Mouse (Mus musculus) megakaryocyte, adult 5-6 weeks (primary cell): ENCODE results near the gene Cybrd1. TPM values are rescaled to one million over a fixed set of nuclear protein-coding genes. Genes with fewer than 3 reads are reported as not detected.

ENCODE experiments used
- ATAC-seq: 2 replicates; pipeline ENCODE4 v1.8.0; 2016; ENCODE audit warnings: mild to moderate bottlenecking, inconsistent platforms; ENCODE audit not compliant: poor library complexity, severe bottlenecking
- total RNA-seq, 2 experiments: library from RNA; stranded (forward) in 1 of 2; stranded (reverse) in 1 of 2; fragments of 153-499, 151-499 nt in 1 of 2; fragments of 221-1000, 200-1000 nt in 1 of 2; gene quantifications; 2 replicates each; pipeline versions ENCODE4 v1.2.3 to v1.2.4; 2015 to 2017

The Cybrd1 gene
- total RNA-seq, 2 experiments from 2014 or later, result 0.04 TPM; not detected in 1

DNA sequence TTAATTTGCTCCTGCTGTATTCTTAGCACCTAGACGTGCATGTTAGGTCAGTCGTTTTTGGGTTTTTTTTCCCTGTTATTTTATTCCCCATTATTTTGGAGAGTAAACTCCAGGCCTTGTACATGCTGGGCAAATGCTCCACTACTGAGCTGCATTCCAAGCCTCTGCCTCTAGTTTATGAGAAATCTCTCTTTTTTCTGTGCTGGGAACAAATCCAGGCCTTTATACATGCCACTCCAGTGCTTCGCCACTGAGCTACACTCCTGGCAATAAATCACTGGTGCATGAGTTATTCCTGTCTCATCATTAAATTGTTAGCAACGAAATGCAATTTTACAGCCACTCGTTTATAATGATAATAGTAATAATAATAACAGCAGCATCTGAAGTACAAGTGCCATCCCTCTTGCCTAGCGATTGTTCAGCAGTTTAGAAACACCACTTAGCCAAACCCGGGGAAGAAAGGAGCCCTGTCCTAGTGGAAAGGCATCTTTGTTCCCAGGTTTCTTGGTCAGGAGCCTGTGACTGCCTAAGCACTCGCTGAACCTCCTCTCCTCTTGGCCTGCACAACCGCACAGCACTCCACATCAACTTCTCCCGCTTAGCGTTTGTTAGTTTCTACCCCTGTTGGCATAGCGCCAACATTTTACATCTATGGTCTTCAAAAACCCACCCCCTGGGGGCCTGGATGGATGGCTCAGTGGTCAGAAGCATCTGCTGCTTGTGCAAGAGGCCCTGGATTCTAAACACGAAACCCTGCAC lies 4.7 kb downstream of the Cybrd1 start:
- no peak for ATAC-seq

DNA sequence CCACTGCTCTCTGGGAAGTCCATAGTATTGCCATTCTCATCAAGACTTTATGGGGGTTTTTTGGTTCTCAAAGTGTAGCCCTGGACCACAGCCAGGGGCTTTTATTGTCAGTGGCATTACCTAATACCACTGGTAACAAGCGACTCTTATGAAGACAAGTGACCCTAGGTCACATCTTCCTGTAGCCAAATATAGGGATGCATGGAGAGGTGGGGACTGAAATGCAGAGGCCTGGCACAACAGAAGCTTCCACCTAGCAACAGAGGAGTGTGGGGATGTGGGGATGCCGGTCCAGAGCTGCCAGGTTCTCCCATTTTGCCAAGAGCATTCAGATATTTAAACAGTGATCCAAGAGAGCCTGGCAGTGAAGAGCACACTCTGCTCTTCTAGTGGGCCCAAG lies 5.9 kb downstream of the Cybrd1 start:
- no peak for ATAC-seq

DNA sequence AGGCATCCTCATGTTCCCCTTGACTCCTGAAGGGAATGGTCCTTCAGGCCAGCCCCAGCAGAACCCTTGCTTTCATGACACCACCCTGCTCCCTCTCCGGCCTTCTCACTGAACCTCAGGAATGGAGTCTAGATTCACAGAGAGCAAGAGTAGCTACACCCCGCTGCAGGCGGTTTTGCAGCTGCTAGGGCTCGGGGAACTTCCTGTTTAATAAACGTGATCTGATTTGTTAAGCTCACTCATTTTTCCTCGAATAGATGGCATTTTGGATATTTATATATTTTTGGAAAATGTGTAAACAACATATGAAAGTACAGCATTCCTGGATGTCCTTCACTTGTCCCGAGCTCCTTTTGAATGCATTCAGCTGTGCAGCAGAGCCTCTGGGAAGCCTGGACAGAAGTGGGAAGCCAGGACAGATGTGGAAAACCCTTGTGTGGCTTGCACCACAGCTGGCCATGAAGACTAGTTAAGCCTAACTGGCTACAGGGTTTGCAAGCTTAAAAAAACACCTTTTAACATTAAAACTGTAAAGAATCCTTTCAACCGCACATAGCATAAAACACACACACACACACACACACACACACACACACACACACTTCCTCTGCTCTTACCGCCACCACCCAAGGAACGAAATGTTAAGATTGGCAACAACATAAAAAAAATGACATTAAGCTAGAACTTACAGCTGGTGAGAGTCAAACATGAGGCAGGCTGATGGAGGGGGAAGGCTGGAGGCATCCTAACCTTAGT lies 10.2 kb downstream of the Cybrd1 start:
- ATAC-seq, result no peak

- no peak for ATAC-seq
Observed at GRCm38 (mm10) chr2:71130366-71130765, 12.6 kb downstream of the Cybrd1 start.

DNA sequence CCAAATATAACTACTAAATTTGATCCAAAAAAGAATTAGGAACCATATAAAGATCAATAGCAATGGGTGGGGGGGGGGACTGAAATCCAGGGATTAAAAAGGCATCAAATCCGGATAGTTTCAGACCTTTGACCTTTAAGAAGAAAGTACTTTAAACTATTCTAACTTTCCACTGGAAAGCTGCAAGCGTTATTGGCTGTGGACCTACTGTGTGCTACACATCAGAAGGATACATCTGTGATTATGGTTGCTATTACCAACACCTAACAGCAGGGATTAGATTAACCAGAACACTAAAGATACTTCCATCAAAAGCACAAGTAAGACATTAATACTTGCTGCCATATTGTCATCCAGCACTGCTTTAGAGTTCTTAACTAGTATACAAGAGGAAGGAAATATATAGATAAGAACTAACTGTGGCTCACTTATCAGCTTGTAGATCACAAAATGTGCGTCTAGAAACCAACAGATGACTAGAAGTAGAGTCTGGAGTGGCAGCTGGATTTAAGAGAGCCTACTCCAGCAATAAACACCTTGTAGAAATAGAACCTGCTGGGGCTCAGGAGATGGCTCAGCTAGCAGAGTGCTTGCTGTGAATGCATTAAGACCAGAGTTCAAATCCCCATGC lies 14.3 kb downstream of the Cybrd1 start:
- no peak for ATAC-seq

DNA sequence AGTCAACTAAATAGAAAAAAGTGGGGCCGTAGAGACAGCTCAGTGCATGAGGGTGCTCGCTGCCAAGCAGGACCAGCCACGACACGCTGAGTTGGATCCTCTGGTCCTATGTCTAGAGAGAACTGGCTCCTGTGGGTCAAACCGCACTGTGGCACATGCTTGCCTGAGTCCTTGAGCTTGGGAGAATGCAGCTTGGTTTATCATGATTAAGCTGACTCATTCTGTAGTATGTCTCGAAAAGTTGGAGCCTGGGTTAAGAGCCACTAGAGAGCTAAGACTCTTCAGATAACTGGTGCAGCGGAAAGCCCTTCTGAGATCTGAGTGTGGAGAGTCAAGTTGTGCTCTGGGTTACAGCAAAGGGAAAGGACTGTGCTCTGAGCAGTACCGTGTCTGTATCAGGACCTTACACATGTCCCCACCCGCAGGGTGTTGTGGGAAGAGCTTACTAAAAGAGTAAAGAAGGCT lies 16.4 kb downstream of the Cybrd1 start:
- no peak for ATAC-seq

DNA sequence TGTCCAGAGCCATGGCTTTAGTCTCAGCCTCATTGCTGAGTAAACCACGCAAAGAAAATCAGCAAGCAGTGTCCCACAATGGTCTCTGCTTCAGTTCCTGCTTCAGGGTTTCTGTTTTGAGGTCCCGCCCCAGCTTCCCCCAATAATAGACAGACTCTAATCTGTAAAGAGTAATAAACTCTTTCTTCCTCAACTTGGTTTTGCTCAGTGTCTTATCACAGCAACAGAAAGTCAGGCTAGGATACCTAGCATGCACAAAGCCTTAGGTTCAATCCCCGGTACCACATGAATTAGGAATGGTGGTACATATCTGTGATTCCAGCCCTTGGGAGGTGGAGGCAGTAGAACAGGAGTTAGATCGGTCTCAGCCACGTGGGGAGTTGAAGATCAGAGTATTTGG lies 17.1 kb downstream of the Cybrd1 start:
- no peak for ATAC-seq

GRCm38 (mm10) chr2:71140622-71141021 lies 22.9 kb downstream of the Cybrd1 start:
- no peak for ATAC-seq

- no peak for ATAC-seq
Observed at GRCm38 (mm10) chr2:71142410-71142809, 24.7 kb downstream of the Cybrd1 start.

DNA sequence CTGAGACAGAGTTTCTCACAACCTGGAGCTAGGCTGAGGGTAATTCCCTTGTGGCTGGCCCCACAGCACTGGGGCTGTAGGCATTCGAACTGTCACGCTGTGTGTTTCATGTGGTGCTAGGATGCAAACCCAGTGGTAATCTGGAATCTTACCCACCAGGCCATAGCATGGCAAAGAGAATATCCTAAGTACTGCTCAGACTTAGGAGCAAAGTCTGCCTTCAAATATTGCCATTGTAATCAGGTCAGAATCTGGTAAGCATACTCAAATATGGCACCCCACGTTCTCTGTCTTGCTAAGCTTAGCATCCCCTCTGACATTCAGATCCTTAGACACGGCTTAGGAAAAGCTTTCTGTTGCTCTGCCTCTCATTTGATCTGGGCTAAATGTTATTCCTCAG lies 28.1 kb downstream of the Cybrd1 start:
- ATAC-seq, result no peak

GRCm38 (mm10) chr2:71146266-71146665 lies 28.5 kb downstream of the Cybrd1 start:
- ATAC-seq, result no peak

DNA sequence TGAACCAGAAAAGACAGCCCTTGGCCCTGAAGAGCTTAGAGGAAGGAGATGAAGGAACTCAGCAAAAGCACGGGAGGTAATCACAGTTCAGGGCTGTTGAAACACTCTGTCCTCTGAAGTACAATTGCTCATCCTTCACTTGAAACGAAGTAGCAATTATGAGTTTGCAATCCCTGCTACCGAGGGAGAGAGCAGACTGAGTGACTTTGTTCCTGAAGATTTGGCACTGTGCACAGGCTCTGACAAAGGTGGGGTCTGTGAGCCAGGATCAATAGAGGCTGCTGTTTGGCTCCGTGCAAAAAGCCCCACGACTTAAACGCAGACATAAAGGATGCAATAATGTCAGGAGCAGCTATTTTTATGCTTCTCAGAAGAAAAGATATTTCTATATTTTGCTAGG lies 30.1 kb downstream of the Cybrd1 start:
- no peak for ATAC-seq

DNA sequence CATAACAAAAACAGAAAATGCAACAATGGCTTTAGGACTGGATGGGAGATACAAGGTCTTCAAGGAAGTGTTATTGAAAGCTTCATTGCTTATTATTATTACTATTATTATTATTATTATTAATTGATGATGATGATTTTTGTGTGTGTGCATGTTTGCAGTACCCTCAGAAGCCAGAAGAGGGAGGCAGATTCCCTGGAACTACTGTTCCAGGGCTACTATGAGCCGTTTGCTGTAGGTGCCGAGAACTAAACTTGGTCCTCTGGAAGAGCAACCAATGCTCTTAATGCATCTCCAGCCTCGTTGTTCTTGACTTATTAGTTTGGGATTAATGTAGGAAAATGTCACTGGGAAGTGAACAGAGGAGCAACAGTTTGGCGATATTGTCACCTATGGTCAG lies 34.4 kb downstream of the Cybrd1 start:
- no peak for ATAC-seq

- ATAC-seq, result peak; percentile 97
Observed at GRCm38 (mm10) chr2:71155486-71155885, 37.8 kb downstream of the Cybrd1 start.

GRCm38 (mm10) chr2:71156446-71156845 lies 38.7 kb downstream of the Cybrd1 start:
- ATAC-seq, result no peak

DNA sequence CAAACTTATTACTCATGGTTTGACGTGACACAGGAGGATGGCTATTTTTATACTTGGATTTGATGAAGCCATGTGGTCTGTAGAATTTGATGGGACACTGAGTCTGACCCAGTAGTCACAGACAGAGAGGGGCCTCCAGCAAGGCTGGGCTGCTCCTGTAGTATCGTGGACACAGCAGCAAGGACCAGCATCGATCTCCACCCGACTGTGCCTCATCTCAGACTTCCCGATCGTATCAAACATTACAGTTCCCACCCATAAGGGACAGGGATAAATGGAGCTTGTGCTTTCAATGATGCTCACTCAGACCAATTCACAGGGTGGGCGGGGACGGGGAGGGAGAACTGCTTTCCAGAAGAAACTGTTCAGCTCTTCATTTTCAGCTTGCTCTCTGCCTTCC lies 40.2 kb downstream of the Cybrd1 start:
- no peak for ATAC-seq

- no peak for ATAC-seq
Observed at GRCm38 (mm10) chr2:71159576-71160306, 42.0 kb downstream of the Cybrd1 start.

- ATAC-seq, result no peak
Observed at GRCm38 (mm10) chr2:71160307-71160861, 42.7 kb downstream of the Cybrd1 start.

DNA sequence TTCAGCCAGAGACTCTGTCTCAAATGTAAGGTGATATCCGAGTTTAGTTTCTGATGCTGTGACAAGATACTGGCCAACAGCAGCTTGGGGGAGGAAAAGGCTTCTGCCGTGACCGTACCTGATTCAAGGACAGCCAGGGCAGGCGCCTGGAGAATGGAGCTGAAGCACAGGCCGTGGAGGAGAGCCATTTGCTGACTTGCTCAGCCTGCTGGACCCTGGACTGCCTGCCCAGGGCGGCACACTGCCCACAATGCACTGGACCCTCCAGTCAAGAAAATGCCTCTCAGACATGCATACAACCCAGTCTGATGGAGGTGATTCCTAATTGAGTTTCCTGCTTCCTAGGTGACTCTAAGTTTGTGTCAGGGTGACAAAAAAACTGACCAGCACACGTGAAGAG lies 43.8 kb downstream of the Cybrd1 start:
- ATAC-seq, result no peak

DNA sequence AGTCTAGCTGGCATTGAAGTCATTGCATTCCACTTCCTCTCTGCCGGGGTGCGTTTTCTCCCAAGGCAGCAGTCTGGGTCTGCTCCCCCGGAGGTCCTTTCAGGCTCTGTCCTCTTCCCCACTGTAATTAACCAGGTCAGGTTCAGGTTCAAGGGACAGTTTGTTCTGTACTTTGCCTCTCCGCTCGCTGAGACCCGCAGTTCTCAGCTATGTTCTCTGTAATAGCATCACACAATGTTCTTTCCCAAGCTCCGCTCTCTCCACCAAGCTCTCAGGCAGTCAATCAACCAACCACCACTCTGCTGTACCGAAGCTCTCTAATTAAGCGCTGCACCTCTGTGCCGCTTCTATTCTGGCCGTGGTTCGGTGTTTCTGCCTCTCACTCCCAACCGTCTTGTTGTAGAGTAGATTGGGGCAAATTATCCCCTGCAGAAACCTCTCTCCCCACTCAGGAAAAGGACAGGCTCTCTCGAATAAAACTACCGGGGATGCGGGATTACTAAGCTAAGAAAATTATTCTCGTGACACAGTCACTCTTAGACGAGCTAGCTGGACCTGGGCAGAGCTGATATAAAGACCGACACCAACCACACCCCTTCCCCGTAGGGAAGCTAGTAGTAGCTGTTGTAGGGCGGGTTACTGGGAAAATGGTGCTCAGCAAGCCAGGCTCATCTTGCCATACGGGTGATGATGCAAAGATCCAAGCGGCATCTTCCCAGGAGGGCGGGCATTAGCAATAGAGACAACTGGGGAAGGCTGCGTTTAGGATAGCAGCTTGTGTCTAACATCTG lies 45.3 kb downstream of the Cybrd1 start:
- no peak for ATAC-seq
